Mouse (Mus musculus): ENCODE results near the gene Ptpn21.

DNA sequence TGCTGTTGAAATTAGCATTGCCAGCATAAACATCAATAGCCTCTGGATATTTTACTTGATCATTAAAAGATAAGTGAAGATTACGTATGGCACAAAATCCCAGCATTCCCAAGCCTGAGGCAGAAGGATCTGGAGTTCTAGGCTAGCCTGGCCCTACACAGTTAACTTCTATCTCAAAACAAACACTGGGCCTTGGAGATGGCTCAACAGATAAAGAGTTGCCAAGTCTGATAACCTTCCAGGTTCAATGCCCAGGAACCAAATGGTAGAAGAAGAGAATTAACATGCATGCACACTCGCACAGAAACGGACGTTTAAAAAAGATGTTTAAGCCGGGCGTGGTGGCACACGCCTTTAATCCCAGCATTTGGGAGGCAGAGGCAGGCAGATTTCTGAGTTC lies 13.0 kb downstream of the Ptpn21 start:
- TF ChIP-seq CTCF (IDR thresholded peaks at IDR 0.05; ENCODE audit: low read depth) (no peak), EP300 (optimal IDR thresholded peaks at IDR 0.05) (no peak)

Data from stomach, postnatal 0 days (tissue).